Mouse (Mus musculus) limb, embryonic 11.5 days (tissue): Measurements from ENCODE around the gene Nipal1. TPM values are rescaled to one million over a fixed set of nuclear protein-coding genes. Genes with fewer than 3 reads are reported as not detected.

ENCODE experiments used
- ATAC-seq: fragments of 200-750 bp; cut with Nextera tagmentation; 2 replicates; pipeline ENCODE4 v1.8.0; 2017; ENCODE audit warnings: low read depth; ENCODE audit not compliant: insufficient number of reproducible peaks, low FRiP score, low TSS enrichment
- DNase-seq: peaks from one replicate; pipeline ENCODE4 v3.0.0-alpha.2; 2015; ENCODE audit warnings: low spot score
- H3K27ac ChIP-seq: fragments of 300-500 bp; sonication (generic); replicated peaks from 2 replicates; pipeline ENCODE4 v1.5.1; 2014; ENCODE audit warnings: low read depth, mild to moderate bottlenecking, low read length
- H3K27me3 ChIP-seq: fragments of 300-500 bp; sonication (generic); 2 replicates; pipeline ENCODE4 v1.6.1; 2014; ENCODE audit warnings: mild to moderate bottlenecking, low read length, mixed read lengths; ENCODE audit not compliant: control insufficient read depth, insufficient read depth
- H3K36me3 ChIP-seq: fragments of 300-500 bp; sonication (generic); 2 replicates; pipeline ENCODE4 v1.6.1; 2014; ENCODE audit warnings: mild to moderate bottlenecking, low read length, moderate library complexity, mixed read lengths; ENCODE audit not compliant: control insufficient read depth, insufficient read depth
- H3K4me1 ChIP-seq: fragments of 300-500 bp; sonication (generic); 2 replicates; pipeline ENCODE4 v1.6.1; 2014; ENCODE audit warnings: low read length, mixed read lengths; ENCODE audit not compliant: control insufficient read depth, insufficient read depth
- H3K4me2 ChIP-seq: fragments of 300-500 bp; sonication (generic); 2 replicates; pipeline ENCODE4 v1.6.1; 2014; ENCODE audit warnings: low read depth, mild to moderate bottlenecking, moderate library complexity; ENCODE audit not compliant: severe bottlenecking
- H3K4me3 ChIP-seq: fragments of 300-500 bp; sonication (generic); 2 replicates; pipeline ENCODE4 v1.5.1; 2014; ENCODE audit warnings: low read depth, low read length
- H3K9ac ChIP-seq: fragments of 300-500 bp; sonication (generic); 2 replicates; pipeline ENCODE4 v1.6.1; 2014; ENCODE audit warnings: mild to moderate bottlenecking, low read length
- H3K9me3 ChIP-seq: fragments of 300-500 bp; sonication (generic); 2 replicates; pipeline ENCODE4 v1.6.1; 2016; ENCODE audit warnings: low read length; ENCODE audit not compliant: control insufficient read depth
- WGBS: fragments of 180-500 bp; shearing (Covaris S2); extraction: QIAGEN DNeasy Blood & Tissue Kit; methylation state at CpG from one replicate; pipeline ENCODE4 v1.1.7; 2014; 5-methylcytosine and 5-hydroxymethylcytosine counted together
- polyA plus RNA-seq: library from polyadenylated mRNA; unstranded; fragments of >200 nt; fragmentation: Nextera tagmentation; extraction: Ambion mirVana; gene quantifications from 2 replicates; pipeline ENCODE4 v1.2.1, GENCODE M21; 2014

Gene Nipal1
- polyA plus RNA-seq, 1 experiment from 2014 or later, result 0.21 TPM

- no peaks in the 10 kb centered on the region for H3K9me3 ChIP-seq
- H3K27ac ChIP-seq, result no peak overlapping the region
- 85% methylated on average over 8 of the region's 8 CpGs for whole genome bisulfite sequencing
These were observed 23.6 kb downstream of the Nipal1 start for GRCm38 (mm10) chr5:72671017-72671699.

DNA sequence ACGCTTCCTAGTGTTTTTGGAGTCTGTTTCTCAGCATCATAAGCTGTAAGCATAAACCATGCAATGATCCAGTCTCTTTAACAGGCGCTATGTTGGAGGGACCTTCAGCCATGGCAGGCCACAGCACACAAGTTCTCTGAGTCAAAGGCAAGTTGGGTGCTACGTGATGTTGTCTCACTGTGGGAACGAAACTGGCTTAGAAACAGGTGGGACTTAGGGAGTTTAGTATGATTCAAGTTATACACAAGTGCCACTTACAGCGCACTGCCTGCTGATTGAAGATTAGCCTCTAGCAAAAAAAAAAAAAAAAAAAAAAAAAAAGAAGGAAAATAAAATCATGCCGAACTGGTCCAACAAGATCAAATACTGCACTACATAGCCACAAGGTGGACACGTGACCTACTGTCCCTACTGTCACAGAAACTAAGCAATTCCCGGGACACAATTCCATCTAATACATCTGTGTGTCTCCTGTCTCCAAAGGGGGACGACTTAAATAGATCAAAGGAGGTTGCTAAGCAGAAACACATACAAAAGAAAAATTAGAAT is 27.5 kb downstream of the Nipal1 start:
- WGBS, result 83% methylated on average over 9 of the region's 9 CpGs

More at GRCm38 (mm10) chr5:72671017-72671699, 23.6 kb downstream of the Nipal1 start:
- H3K9ac ChIP-seq, result no peak overlapping the region
- no peaks in the 10 kb centered on the region for H3K36me3 ChIP-seq
- no peak overlapping the region for H3K4me2 ChIP-seq
- no peaks in the 10 kb centered on the region for H3K4me1 ChIP-seq
- H3K4me3 ChIP-seq, result no peak overlapping the region
- ATAC-seq (no peak), DNase-seq (no peak)
- no peaks in the 10 kb centered on the region for H3K27me3 ChIP-seq

GRCm38 (mm10) chr5:72681451-72681850 is 33.9 kb downstream of the Nipal1 start:
- Histone ChIP-seq H3K9ac (no peak overlapping the region), H3K36me3 (no peaks in the 10 kb centered on the region), H3K4me3 (no peak overlapping the region), H3K4me2 (no peak overlapping the region), H3K4me1 (no peaks in the 10 kb centered on the region), H3K27ac (no peak overlapping the region), H3K27me3 (no peaks in the 10 kb centered on the region), H3K9me3 (no peaks in the 10 kb centered on the region)
- 80% methylated on average over 6 of the region's 6 CpGs for WGBS
- ATAC-seq (no peak), DNase-seq (no peak)

More for the DNA sequence above, 27.5 kb downstream of the Nipal1 start:
- Histone ChIP-seq H3K4me2 (no peak overlapping the region), H3K27ac (no peak overlapping the region), H3K9ac (no peak overlapping the region), H3K27me3 (no peaks in the 10 kb centered on the region), H3K36me3 (no peaks in the 10 kb centered on the region), H3K9me3 (no peaks in the 10 kb centered on the region), H3K4me3 (no peak overlapping the region), H3K4me1 (no peaks in the 10 kb centered on the region)
- no peak for ATAC-seq
- no peak for DNase-seq

DNA sequence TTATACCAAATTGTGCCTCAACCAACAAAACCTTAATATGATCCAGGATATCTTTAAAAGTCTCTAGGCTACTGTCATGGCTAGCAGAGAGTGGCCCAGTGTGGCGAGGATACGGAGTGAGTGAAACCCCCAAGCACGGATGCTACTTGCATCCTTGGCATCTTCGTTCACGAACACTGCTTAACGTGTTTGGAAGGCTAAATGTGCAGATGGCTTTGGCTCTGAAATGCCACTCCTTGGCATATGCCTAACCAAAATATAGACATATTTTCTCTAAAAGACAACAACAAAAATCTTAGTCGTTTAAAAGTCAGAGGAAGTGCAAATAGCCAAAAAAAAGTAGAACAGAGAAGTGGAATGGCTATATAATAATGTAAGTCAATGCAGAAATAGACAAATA is 42.0 kb downstream of the Nipal1 start:
- no peaks in the 10 kb centered on the region for H3K27me3 ChIP-seq
- H3K27ac ChIP-seq, result no peak overlapping the region
- no peaks in the 10 kb centered on the region for H3K36me3 ChIP-seq
- H3K4me1 ChIP-seq, result no peaks in the 10 kb centered on the region
- H3K9ac ChIP-seq, result no peak overlapping the region
- no peak overlapping the region for H3K4me3 ChIP-seq
- H3K9me3 ChIP-seq, result no peaks in the 10 kb centered on the region
- ATAC-seq (no peak), DNase-seq (no peak)
- H3K4me2 ChIP-seq, result no peak overlapping the region
- WGBS, result 92% methylated on average over 7 of the region's 7 CpGs

DNA sequence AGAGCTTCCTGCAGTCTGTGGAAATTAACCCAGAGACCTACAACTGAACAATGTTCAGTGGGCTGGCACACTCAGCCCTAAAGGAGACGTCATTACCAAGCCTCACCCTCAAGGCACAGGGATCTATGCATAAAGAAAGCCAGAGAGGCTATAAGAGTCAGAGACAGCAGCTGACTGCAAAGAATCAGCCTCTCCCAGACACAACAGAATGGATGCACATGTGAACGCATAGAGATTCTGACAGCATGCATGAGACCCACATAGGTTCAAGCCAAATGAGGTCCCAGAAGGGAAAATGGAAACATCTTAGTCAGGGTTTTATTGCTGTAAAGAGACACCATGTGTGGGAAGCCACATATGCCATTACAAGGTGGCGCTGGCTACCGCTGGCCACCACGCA is 42.9 kb downstream of the Nipal1 start:
- no peak overlapping the region for H3K4me2 ChIP-seq
- no peaks in the 10 kb centered on the region for H3K27me3 ChIP-seq
- H3K4me3 ChIP-seq, result no peak overlapping the region
- no peak overlapping the region for H3K27ac ChIP-seq
- ATAC-seq (no peak), DNase-seq (no peak)
- no peaks in the 10 kb centered on the region for H3K4me1 ChIP-seq
- H3K9me3 ChIP-seq, result no peaks in the 10 kb centered on the region
- H3K36me3 ChIP-seq, result no peaks in the 10 kb centered on the region
- no peak overlapping the region for H3K9ac ChIP-seq
- WGBS, result 94% methylated on average over 5 of the region's 5 CpGs

- DNase-seq (no peak), ATAC-seq (no peak)
- Histone ChIP-seq H3K9ac (no peak overlapping the region), H3K4me1 (no peaks in the 10 kb centered on the region), H3K27ac (no peak overlapping the region), H3K4me2 (no peak overlapping the region), H3K4me3 (no peak overlapping the region), H3K36me3 (no peaks in the 10 kb centered on the region), H3K9me3 (no peaks in the 10 kb centered on the region), H3K27me3 (no peaks in the 10 kb centered on the region)
- WGBS, result 84% methylated on average over 2 of the region's 2 CpGs
These were observed 47.1 kb downstream of the Nipal1 start for GRCm38 (mm10) chr5:72694684-72695083.

DNA sequence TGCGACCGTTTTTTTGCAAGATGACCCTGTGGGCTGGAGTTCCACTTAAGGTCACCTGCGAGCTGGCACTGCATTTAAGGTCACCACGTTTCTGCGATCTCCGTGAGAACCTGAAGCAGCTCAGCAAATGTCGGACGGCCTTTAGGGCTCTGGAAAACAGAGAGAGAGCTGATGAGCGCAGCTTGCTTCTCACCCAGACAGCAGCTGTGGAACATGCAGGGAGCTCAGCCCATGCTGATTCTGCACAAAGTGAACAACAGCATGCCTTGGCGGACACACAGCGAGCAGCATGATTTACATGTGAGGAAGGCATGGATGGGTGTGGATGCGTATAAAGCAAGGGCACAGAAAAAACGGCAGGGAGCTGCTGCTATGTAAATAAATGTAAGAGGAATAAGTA is 48.9 kb downstream of the Nipal1 start:
- Histone ChIP-seq H3K4me1 (no peaks in the 10 kb centered on the region), H3K27me3 (no peaks in the 10 kb centered on the region), H3K9ac (no peak overlapping the region), H3K36me3 (no peaks in the 10 kb centered on the region), H3K9me3 (no peaks in the 10 kb centered on the region), H3K4me2 (no peak overlapping the region), H3K27ac (no peak overlapping the region), H3K4me3 (no peak overlapping the region)
- ATAC-seq (no peak), DNase-seq (no peak)
- 86% methylated on average over 13 of the region's 13 CpGs for WGBS

DNA sequence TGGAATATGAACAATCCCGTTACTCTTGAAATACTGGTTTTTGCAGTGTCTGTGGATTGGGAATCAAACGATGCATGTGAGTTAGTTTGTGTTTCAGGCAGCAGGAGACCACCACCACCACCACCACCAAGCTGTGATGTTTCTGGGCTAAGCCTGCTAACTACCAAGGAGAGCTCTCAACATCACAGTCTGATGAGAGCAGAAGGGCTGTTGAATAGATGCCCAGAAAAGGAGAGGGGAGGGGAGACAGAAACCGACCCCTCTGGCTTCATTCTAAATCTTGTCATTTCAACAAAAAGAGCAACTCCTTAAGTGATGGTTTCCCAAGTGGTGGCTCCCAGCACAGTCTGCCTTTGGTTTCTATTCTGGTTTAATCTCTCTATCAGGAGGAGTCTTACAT is 50.7 kb downstream of the Nipal1 start:
- Histone ChIP-seq H3K4me1 (no peaks in the 10 kb centered on the region), H3K4me3 (no peak overlapping the region), H3K4me2 (no peak overlapping the region), H3K27me3 (no peaks in the 10 kb centered on the region), H3K9me3 (no peaks in the 10 kb centered on the region), H3K9ac (no peak overlapping the region), H3K36me3 (no peaks in the 10 kb centered on the region), H3K27ac (no peak overlapping the region)
- no peak for DNase-seq
- 70% methylated on average over 3 of the region's 3 CpGs for WGBS
- ATAC-seq, result no peak
